Comparison of ENCODE assay signal across 11 mouse cellular contexts in genomic region chr3:145986317-145987001, GRCm38 (mm10). TPM values are rescaled to one million over a fixed set of nuclear protein-coding genes. Genes with fewer than 3 reads are reported as not detected.
DNase-seq lines count a peak whose midpoint lies in the region; ATAC-seq and TF ChIP-seq lines count a peak whose summit lies in the region.
"Had no signal": no experiment of that assay in that cellular context is flagged by ENCODE, and none has a peak within 500 bp of the region (broad histone marks: within the 10 kb centered on the region; RNA-seq: fewer than 3 reads in every experiment).

No protein-coding gene starts in this region.

- H3K79me2 ChIP-seq in MEL (ENCODE audit: control insufficient read depth, insufficient read depth, low read length, poor library complexity): peaks cover 29% of the 10 kb centered on the region

- TF ChIP-seq EP300 in MEL (IDR thresholded peaks at IDR 0.05; ENCODE audit: low read depth in 1 of 2, low read length in 2 of 2): no peak

- H3K4me1 ChIP-seq in forebrain, embryonic 13.5 days: peaks cover 16% of the 10 kb centered on the region
- peaks cover 24% of the 10 kb centered on the region for H3K4me1 ChIP-seq in forebrain, embryonic 12.5 days
- H3K4me1 ChIP-seq in kidney, embryonic 15.5 days: peaks cover 41% of the 10 kb centered on the region
- peaks cover under 1 to 3% of the 10 kb centered on the region in 2 experiments; a peak in 3 of 4 replicates for H3K4me1 ChIP-seq in MEL (ENCODE audit: control insufficient read depth in 1 of 2, insufficient read depth in 2 of 2, low read length in 2 of 2)
- 0 out of 2 replicates have a peak, but pooled peaks cover 4% of the 10 kb centered on the region for H3K4me1 ChIP-seq in intestine, postnatal 0 days (replicated peaks; ENCODE audit: control insufficient read depth, insufficient read depth, low read length)

- H3K9ac ChIP-seq in forebrain, embryonic 13.5 days: no peak overlapping the region
- no peak overlapping the region for H3K9ac ChIP-seq in forebrain, embryonic 12.5 days
- H3K9ac ChIP-seq in kidney, embryonic 15.5 days: no peak overlapping the region
- no peak overlapping the region for H3K9ac ChIP-seq in MEL (ENCODE audit: control insufficient read depth, low read depth, low read length, poor library complexity, severe bottlenecking)
- no peak overlapping the region for H3K9ac ChIP-seq in intestine, postnatal 0 days (ENCODE audit: low read depth, low read length)

- H3K4me2 ChIP-seq in forebrain, embryonic 13.5 days: no peak overlapping the region
- no peak overlapping the region for H3K4me2 ChIP-seq in forebrain, embryonic 12.5 days
- peak overlapping the region; percentile 87 for H3K4me2 ChIP-seq in kidney, embryonic 15.5 days
- 0 out of 2 replicates have a peak overlapping the region, but pooled peaks have one; percentile 93 for H3K4me2 ChIP-seq in intestine, postnatal 0 days (replicated peaks; ENCODE audit: low read depth)

- H3K9me3 ChIP-seq in forebrain, embryonic 13.5 days (replicated peaks): no peaks in the 10 kb centered on the region
- no peaks in the 10 kb centered on the region for H3K9me3 ChIP-seq in forebrain, embryonic 12.5 days
- no peaks in the 10 kb centered on the region for H3K9me3 ChIP-seq in kidney, embryonic 15.5 days (replicated peaks)
- H3K9me3 ChIP-seq in MEL (replicated peaks; ENCODE audit: insufficient read depth, low read length): no peaks in the 10 kb centered on the region
- no peaks in the 10 kb centered on the region for H3K9me3 ChIP-seq in intestine, postnatal 0 days (ENCODE audit: control insufficient read depth)
- H3K9me3 ChIP-seq: neural tube, embryonic 12.5 days had no signal

- TF ChIP-seq CTCF in MEL (IDR thresholded peaks at IDR 0.05 in 2 of 3, conservative IDR thresholded peaks at IDR 0.05 in 1 of 3; ENCODE audit: control insufficient read depth in 1 of 3, insufficient read depth in 1 of 3, low read depth in 2 of 3, low read length in 3 of 3, poor library complexity in 1 of 3, severe bottlenecking in 1 of 3): no peak
- TF ChIP-seq CTCF in intestine, postnatal 0 days (IDR thresholded peaks at IDR 0.05; ENCODE audit: low read depth): no peak

- no peaks in the 10 kb centered on the region for H3K36me3 ChIP-seq in forebrain, embryonic 13.5 days (ENCODE audit: poor library complexity, severe bottlenecking)
- no peaks in the 10 kb centered on the region for H3K36me3 ChIP-seq in forebrain, embryonic 12.5 days (replicated peaks)
- no peaks in the 10 kb centered on the region for H3K36me3 ChIP-seq in kidney, embryonic 15.5 days
- H3K36me3 ChIP-seq in MEL (ENCODE audit: control insufficient read depth in 1 of 2, insufficient read depth in 2 of 2, low read length in 2 of 2): peaks cover 0 to 5% of the 10 kb centered on the region in 2 experiments; a peak in 2 of 4 replicates
- no peaks in the 10 kb centered on the region for H3K36me3 ChIP-seq in intestine, postnatal 0 days (ENCODE audit: control insufficient read depth, insufficient read depth)
- H3K36me3 ChIP-seq: neural tube, embryonic 12.5 days had no signal

- no peak for ATAC-seq in forebrain, embryonic 13.5 days
- ATAC-seq in forebrain, embryonic 12.5 days (ENCODE audit: low FRiP score): no peak
- ATAC-seq in kidney, embryonic 15.5 days (replicated peaks; ENCODE audit: low FRiP score): no peak
- no peak for ATAC-seq in intestine, postnatal 0 days

- DNase-seq in kidney, adult 8-10 months: no peak
- no peak for DNase-seq in MEL (ENCODE audit: low read depth, low spot score)
- DNase-seq in adrenal gland, postnatal 4 days (ENCODE audit: low spot score in 2 of 2): no peak
- no peak for DNase-seq in thymus, postnatal 25 days
- DNase-seq: cerebellum, postnatal 14 days; layer of hippocampus, adult 9-11 months had no signal

- peaks cover 27% of the 10 kb centered on the region for H3K27me3 ChIP-seq in forebrain, embryonic 13.5 days
- peaks cover 18% of the 10 kb centered on the region for H3K27me3 ChIP-seq in forebrain, embryonic 12.5 days
- H3K27me3 ChIP-seq in kidney, embryonic 15.5 days: peaks cover 18% of the 10 kb centered on the region
- H3K27me3 ChIP-seq in MEL (ENCODE audit: control insufficient read depth in 1 of 2, insufficient read depth in 2 of 2, low read length in 2 of 2): peaks cover 0 to 3% of the 10 kb centered on the region in 2 experiments; a peak in 2 of 4 replicates
- no peaks in the 10 kb centered on the region for H3K27me3 ChIP-seq in intestine, postnatal 0 days (replicated peaks; ENCODE audit: control insufficient read depth, insufficient read depth, low read length)

- TF ChIP-seq RAD21 in MEL (IDR thresholded peaks at IDR 0.05; ENCODE audit: low read depth, low read length): no peak

- TF ChIP-seq POLR2A in MEL (IDR thresholded peaks at IDR 0.05; ENCODE audit: control insufficient read depth in 1 of 2, insufficient read depth in 1 of 2, low read depth in 1 of 2, low read length in 2 of 2, poor library complexity in 1 of 2): no peak

- 50% methylated on average over 6 of the region's 6 CpGs for WGBS in forebrain, embryonic 13.5 days
- WGBS in forebrain, embryonic 12.5 days: 49% methylated on average over 6 of the region's 6 CpGs
- WGBS in kidney, embryonic 15.5 days: 71% methylated on average over 6 of the region's 6 CpGs
- 64% methylated on average over 6 of the region's 6 CpGs for WGBS in intestine, postnatal 0 days

- no peak overlapping the region for H3K27ac ChIP-seq in forebrain, embryonic 13.5 days
- no peak overlapping the region for H3K27ac ChIP-seq in forebrain, embryonic 12.5 days
- H3K27ac ChIP-seq in kidney, embryonic 15.5 days: no peak overlapping the region
- H3K27ac ChIP-seq in MEL (ENCODE audit: control insufficient read depth, low read depth, low read length): no peak overlapping the region
- no peak overlapping the region for H3K27ac ChIP-seq in intestine, postnatal 0 days (ENCODE audit: low read depth, low read length)
- H3K27ac ChIP-seq: neural tube, embryonic 12.5 days had no signal

- peak overlapping the region; percentile 67; the same call in 1 of the 2 replicates for H3K4me3 ChIP-seq in forebrain, embryonic 13.5 days
- no peak overlapping the region for H3K4me3 ChIP-seq in forebrain, embryonic 12.5 days (replicated peaks)
- H3K4me3 ChIP-seq in kidney, embryonic 15.5 days (replicated peaks): peak overlapping the region; percentile 79; the same call in 1 of the 2 replicates
- H3K4me3 ChIP-seq in MEL (ENCODE audit: control insufficient read depth in 1 of 2, insufficient read depth in 1 of 2, low read depth in 2 of 2, low read length in 2 of 2): no peak overlapping the region
- H3K4me3 ChIP-seq in intestine, postnatal 0 days (ENCODE audit: low read depth, low read length): no peak overlapping the region

TF ChIP-seq in MEL, 35 proteins besides CTCF, POLR2A, EP300 and RAD21:
- TF ChIP-seq GATA1 (IDR thresholded peaks at IDR 0.05; ENCODE audit: low read depth, low read length) (no peak), ZKSCAN1 (IDR thresholded peaks at IDR 0.05; ENCODE audit: low read depth, low read length) (peak; percentile 82), E2F4 (IDR thresholded peaks at IDR 0.05; ENCODE audit: borderline replicate concordance, low read depth, low read length) (no peak), RCOR1 (IDR thresholded peaks at IDR 0.05; ENCODE audit: low read depth, low read length) (no peak)
TF ChIP-seq in MEL: peak in this region for 1.

RNA-seq across cellular contexts. Expression of gene Syde2, which starts 1.2 kb away (rescaled TPM):
- 0.59 and 0.88 TPM in 2 replicates for polyA plus RNA-seq in forebrain, embryonic 13.5 days (2015; fragmentation: Nextera tagmentation; extraction: Ambion mirVana)
- 0.97 and 1.5 TPM in 2 replicates for polyA plus RNA-seq in forebrain, embryonic 12.5 days (2016; fragmentation: Nextera tagmentation; extraction: Ambion mirVana)
- polyA plus RNA-seq in kidney, embryonic 15.5 days (2015; fragmentation: Nextera tagmentation; extraction: Ambion mirVana): 1.4 and 1.8 TPM in 2 replicates
- total RNA-seq in MEL (2012; rRNA removed): 24.1 and 25.4 TPM in 2 replicates
- polyA plus RNA-seq in MEL (2012; ENCODE audit: insufficient read depth in 1 of 2, insufficient read length in 2 of 2, low read depth in 1 of 2, low replicate concordance in 2 of 2, missing spikeins in 1 of 2): 10 to 100 TPM in 1 of 2 experiments, not detected in 1; 12.4 TPM
- polyA plus RNA-seq in intestine, postnatal 0 days (2015; fragmentation: Nextera tagmentation; extraction: Ambion mirVana): 0.98 and 1.5 TPM in 2 replicates
- 10 to 100 TPM in 1 of 2 experiments, 1 to 10 TPM in 1; 9.2 to 10.1 TPM for total RNA-seq in adrenal gland, postnatal 4 days (2021)

RNA-seq across cellular contexts. Expression of gene 2410004B18Rik, which starts 48.6 kb away (rescaled TPM):
- 62.5 and 67.0 TPM in 2 replicates for polyA plus RNA-seq in forebrain, embryonic 13.5 days (2015; fragmentation: Nextera tagmentation; extraction: Ambion mirVana)
- 63.0 and 64.4 TPM in 2 replicates for polyA plus RNA-seq in forebrain, embryonic 12.5 days (2016; fragmentation: Nextera tagmentation; extraction: Ambion mirVana)
- polyA plus RNA-seq in kidney, embryonic 15.5 days (2015; fragmentation: Nextera tagmentation; extraction: Ambion mirVana): 50.2 and 52.7 TPM in 2 replicates
- total RNA-seq in MEL (2012; rRNA removed): 32.1 and 32.3 TPM in 2 replicates
- polyA plus RNA-seq in MEL (2012; ENCODE audit: insufficient read depth in 1 of 2, insufficient read length in 2 of 2, low read depth in 1 of 2, low replicate concordance in 2 of 2, missing spikeins in 1 of 2): 10 to 100 TPM in 1 of 2 experiments, not detected in 1; 42.3 TPM
- polyA plus RNA-seq in intestine, postnatal 0 days (2015; fragmentation: Nextera tagmentation; extraction: Ambion mirVana): 38.7 and 38.9 TPM in 2 replicates
- 10 to 100 TPM; 21.6 to 22.5 TPM for total RNA-seq in adrenal gland, postnatal 4 days (2021)

Comparison
In these comparisons a context has a peak if more than half of its experiments do, and no peak if none do; other contexts are left out.
1. H3K4me3 ChIP-seq: peak in forebrain, embryonic 13.5 days (single experiment) and kidney, embryonic 15.5 days (single experiment); none in forebrain, embryonic 12.5 days (single experiment), MEL (0 of 2) and intestine, postnatal 0 days (single experiment).
2. H3K4me2 ChIP-seq: peak in kidney, embryonic 15.5 days (single experiment) and intestine, postnatal 0 days (single experiment); none in forebrain, embryonic 13.5 days (single experiment) and forebrain, embryonic 12.5 days (single experiment).